Mouse (Mus musculus) monocyte, adult 2 months (primary cell): ENCODE data around the gene Fzr1.
A peak's percentile ranks its signal among the peaks of the same experiment; 100 is the strongest.

Experiments used
- DNase-seq, 2 experiments: peaks; one replicate each; pipeline ENCODE4 v3.0.0; 2022; ENCODE audit warnings: low spot score in 2 of 2, low read depth in 1 of 2

Gene Fzr1

GRCm38 (mm10) chr10:81356991-81357844 lies 21.1 kb downstream of the Fzr1 start, which contains the start of gene Mfsd12:
Gene Mfsd12, plus strand, starts transcription at chr10:81357491.
- DNase-seq = peak; percentile 64 to 72

- peak; percentile 47 to 60 for DNase-seq
Observed at GRCm38 (mm10) chr10:81356352-81356990, 21.8 kb downstream of the Fzr1 start.

- no peak for DNase-seq
Observed at GRCm38 (mm10) chr10:81355533-81355932, 22.8 kb downstream of the Fzr1 start.

- DNase-seq = no peak
Observed at GRCm38 (mm10) chr10:81354738-81355477, 23.4 kb downstream of the Fzr1 start.

- no peak for DNase-seq
Observed at GRCm38 (mm10) chr10:81351678-81352291, 26.5 kb downstream of the Fzr1 start.

GRCm38 (mm10) chr10:81350351-81351063 lies 27.8 kb downstream of the Fzr1 start, which contains the start of gene Hmg20b:
Gene Hmg20b, minus strand, starts transcription at chr10:81350480.
- DNase-seq = peak; percentile 97 to 98

GRCm38 (mm10) chr10:81349961-81350350 lies 28.4 kb downstream of the Fzr1 start:
- no peak for DNase-seq

- no peak for DNase-seq
Observed at GRCm38 (mm10) chr10:81349146-81349545, 29.2 kb downstream of the Fzr1 start.

GRCm38 (mm10) chr10:81346453-81347067 lies 31.8 kb downstream of the Fzr1 start:
- no peak for DNase-seq

- no peak for DNase-seq
Observed at GRCm38 (mm10) chr10:81345162-81345534, 33.2 kb downstream of the Fzr1 start.

GRCm38 (mm10) chr10:81344421-81345161 lies 33.7 kb downstream of the Fzr1 start:
- no peak for DNase-seq

GRCm38 (mm10) chr10:81342686-81343505 lies 35.4 kb downstream of the Fzr1 start, which contains the start of gene Gipc3:
Gene Gipc3, minus strand, starts transcription at chr10:81343266.
- DNase-seq = no peak

GRCm38 (mm10) chr10:81341333-81341949 lies 36.9 kb downstream of the Fzr1 start:
- peak in 1 of 2 experiments; percentile 58 for DNase-seq

GRCm38 (mm10) chr10:81340551-81341332 lies 37.6 kb downstream of the Fzr1 start:
- no peak for DNase-seq

- DNase-seq = no peak
Observed at GRCm38 (mm10) chr10:81336558-81336957, 41.8 kb downstream of the Fzr1 start.

- DNase-seq = no peak
Observed at GRCm38 (mm10) chr10:81335393-81336340, 42.6 kb downstream of the Fzr1 start.
